Mouse (Mus musculus) cortical plate, adult 2 months (tissue): ENCODE results near the gene L3mbtl1. TPM values are rescaled to one million over a fixed set of nuclear protein-coding genes. Genes with fewer than 3 reads are reported as not detected.
A peak's percentile ranks its signal among the peaks of the same experiment; 100 is the strongest.

Source experiments
- H3K27ac ChIP-seq: fragments of 200-500 bp; 2 replicates; pipeline ENCODE4 v1.5.1; 2012; ENCODE audit warnings: low read length, control low read depth, inconsistent platforms; ENCODE audit not compliant: insufficient read depth
- H3K4me1 ChIP-seq: fragments of 200-500 bp; 2 replicates; pipeline ENCODE4 v1.6.1; 2011; ENCODE audit warnings: low read length; ENCODE audit not compliant: control insufficient read depth, insufficient read depth
- H3K4me3 ChIP-seq: fragments of 200-500 bp; 2 replicates; pipeline ENCODE4 v1.5.1; 2011; ENCODE audit warnings: mild to moderate bottlenecking, low read length, control low read depth; ENCODE audit not compliant: insufficient read depth
- CTCF ChIP-seq: fragments of 200-500 bp; IDR thresholded peaks from 2 replicates; pipeline ENCODE4 v1.5.1; 2011; ENCODE audit warnings: mild to moderate bottlenecking, control low read depth, low read length; ENCODE audit not compliant: insufficient read depth; ENCODE audit errors: extremely low read depth
- POLR2A ChIP-seq: fragments of 200-500 bp; IDR thresholded peaks from 2 replicates; pipeline ENCODE4 v1.6.1; 2011; ENCODE audit warnings: mild to moderate bottlenecking, low read length, control low read depth; ENCODE audit not compliant: insufficient read depth; ENCODE audit errors: extremely low read depth
- polyA plus RNA-seq: library from polyadenylated mRNA; depleted of rRNA; stranded (reverse); fragments of >200 nt; gene quantifications from 2 replicates; pipeline ENCODE4 v1.2.3, GENCODE M21; 2012; rRNA removed

Gene L3mbtl1
- polyA plus RNA-seq, 1 experiment, result 17.5 TPM

DNA sequence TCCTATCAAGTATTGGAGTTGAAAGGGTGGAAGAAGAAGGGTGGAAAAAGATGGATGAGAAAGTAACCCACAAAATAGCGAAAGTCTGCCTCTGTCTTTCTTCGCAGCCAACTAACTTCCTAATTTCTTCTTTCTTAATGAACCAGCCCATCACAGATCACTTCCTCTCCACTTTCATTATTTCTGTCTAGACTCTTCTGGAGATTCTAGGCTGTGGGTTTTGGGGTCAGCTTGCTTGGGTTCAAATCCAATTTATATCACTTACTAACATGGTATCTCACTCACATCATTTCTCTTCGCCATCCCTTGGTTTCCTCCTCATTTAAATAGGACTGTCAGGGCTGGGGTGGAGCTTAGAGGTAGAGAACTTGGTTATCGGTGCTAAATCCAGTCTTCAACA is 45.0 kb downstream of the L3mbtl1 start:
- Histone ChIP-seq H3K4me1 (no peaks in the 10 kb centered on the region), H3K27ac (no peak overlapping the region), H3K4me3 (no peak overlapping the region)
- no peak for TF ChIP-seq CTCF

GRCm38 (mm10) chr2:162991394-162992083 is 48.3 kb downstream of the L3mbtl1 start:
- TF ChIP-seq POLR2A, result no peak
- TF ChIP-seq CTCF, result no peak
- Histone ChIP-seq H3K4me3 (peak overlapping the region; percentile 16; the same call in 1 of the 2 replicates), H3K4me1 (no peaks in the 10 kb centered on the region), H3K27ac (peak overlapping the region; percentile 91)

- H3K4me3 ChIP-seq, result no peak overlapping the region
- no peak for TF ChIP-seq CTCF
- TF ChIP-seq POLR2A, result no peak
- H3K4me1 ChIP-seq, result no peaks in the 10 kb centered on the region
- peak overlapping the region; percentile 91 for H3K27ac ChIP-seq
These were observed 48.8 kb downstream of the L3mbtl1 start for GRCm38 (mm10) chr2:162992084-162992437.

- no peak for TF ChIP-seq POLR2A
- no peak for TF ChIP-seq CTCF
- Histone ChIP-seq H3K4me1 (no peaks in the 10 kb centered on the region), H3K27ac (no peak overlapping the region)
These were observed 50.8 kb downstream of the L3mbtl1 start for GRCm38 (mm10) chr2:162993881-162994616.

DNA sequence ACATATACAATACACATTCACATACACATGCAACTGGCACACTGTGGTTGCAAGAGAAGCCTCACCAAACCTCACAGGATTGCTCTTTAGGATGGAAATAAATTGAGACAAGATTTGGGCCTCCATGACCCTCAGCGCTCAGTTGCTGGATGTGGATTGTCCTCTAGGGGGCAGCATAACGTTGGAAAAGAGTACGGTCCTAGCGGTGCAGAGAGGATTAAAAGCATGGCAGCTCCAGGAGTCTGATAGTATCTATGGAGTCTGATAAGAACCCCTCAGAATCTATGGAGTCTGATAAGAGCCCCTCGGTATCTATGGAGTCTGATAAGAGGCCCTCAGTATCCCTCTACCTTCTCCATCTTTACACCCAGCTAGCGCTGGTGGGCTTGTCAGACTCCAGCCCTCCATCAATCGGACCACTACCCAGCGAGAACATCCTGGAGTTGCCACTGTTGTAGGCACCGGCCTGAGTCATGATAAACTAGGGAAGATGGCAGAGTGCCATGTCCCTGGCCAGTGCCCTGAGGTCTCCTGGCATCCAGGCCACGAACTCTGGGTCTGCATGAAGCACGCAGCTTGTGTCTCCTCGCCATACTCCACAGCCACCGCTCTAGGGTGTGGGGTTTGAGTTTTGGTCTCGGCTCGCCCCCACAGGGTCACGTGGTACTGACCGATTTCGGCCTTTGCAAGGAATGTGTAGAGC is 55.4 kb downstream of the L3mbtl1 start:
- no peaks in the 10 kb centered on the region for H3K4me1 ChIP-seq
- H3K27ac ChIP-seq, result no peak overlapping the region
- H3K4me3 ChIP-seq, result no peak overlapping the region
- TF ChIP-seq POLR2A (no peak), CTCF (peak; percentile 91)

More at GRCm38 (mm10) chr2:162993881-162994616, 50.8 kb downstream of the L3mbtl1 start:
- H3K4me3 ChIP-seq, result no peak overlapping the region

GRCm38 (mm10) chr2:162999744-163000143 is 56.5 kb downstream of the L3mbtl1 start:
- Histone ChIP-seq H3K27ac (no peak overlapping the region), H3K4me1 (no peaks in the 10 kb centered on the region), H3K4me3 (no peak overlapping the region)
- TF ChIP-seq CTCF (no peak), POLR2A (no peak)

- Histone ChIP-seq H3K4me3 (no peak overlapping the region), H3K27ac (no peak overlapping the region), H3K4me1 (no peaks in the 10 kb centered on the region)
- TF ChIP-seq CTCF, result no peak
- TF ChIP-seq POLR2A, result no peak
These were observed 57.8 kb downstream of the L3mbtl1 start for GRCm38 (mm10) chr2:163001071-163001470.

DNA sequence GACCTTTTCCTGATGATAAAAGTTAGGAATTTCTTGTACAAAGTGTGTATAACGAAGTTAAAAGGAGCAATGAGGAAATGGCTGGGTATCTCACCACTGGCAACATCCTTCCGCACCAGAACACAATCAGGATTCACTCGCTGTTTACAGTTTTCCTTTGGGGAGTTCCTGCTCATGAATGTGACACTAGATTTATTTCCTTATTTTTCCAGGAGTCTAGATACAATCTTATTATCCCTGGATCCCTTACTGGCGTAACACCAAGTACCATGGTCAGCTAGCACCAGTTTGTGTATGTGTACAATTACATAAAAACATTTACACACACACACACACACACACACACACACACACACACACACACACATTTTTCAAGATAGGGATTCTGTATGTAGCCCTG is 64.0 kb downstream of the L3mbtl1 start:
- Histone ChIP-seq H3K27ac (no peak overlapping the region), H3K4me3 (no peak overlapping the region), H3K4me1 (no peaks in the 10 kb centered on the region)
- TF ChIP-seq POLR2A, result no peak
- TF ChIP-seq CTCF, result no peak

DNA sequence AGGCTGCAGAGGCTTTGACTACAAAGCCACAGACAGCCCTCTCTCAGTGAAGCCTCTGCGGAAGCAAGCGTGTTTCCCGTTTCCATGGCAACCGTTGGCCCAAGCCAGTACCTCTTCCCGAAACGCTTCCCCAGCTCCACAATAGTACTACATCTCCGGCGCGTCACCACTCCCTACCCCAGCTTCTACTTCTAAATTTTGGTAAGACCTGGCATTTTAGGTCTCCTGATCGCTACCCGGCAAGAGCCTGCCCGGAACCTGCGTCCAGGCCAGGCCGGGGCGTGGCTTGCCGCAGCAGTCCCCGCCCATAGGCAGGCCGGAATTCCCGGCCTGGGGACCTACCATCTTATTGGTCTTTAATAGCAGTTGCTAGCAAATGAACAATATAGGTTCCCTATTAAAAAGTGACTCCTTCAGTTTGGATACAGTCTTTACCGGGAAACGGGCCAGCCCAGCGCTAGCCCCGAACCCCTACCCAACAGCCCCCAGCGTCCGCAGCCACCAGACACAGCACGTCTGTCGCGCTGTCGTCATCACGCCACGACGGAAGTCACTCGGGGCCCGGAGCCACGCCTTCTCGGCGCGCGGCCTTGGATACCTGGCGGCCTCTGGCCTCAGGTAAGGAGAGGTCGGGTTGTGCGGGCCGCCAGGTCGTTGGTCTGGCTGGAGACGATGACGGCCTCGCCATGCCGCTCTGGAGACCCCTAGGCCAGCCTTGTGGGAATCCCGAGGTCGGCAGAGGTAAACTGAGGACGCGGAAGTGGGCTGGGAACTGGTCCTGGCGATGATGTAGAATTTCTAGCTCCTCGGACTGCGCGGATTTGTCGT is 73.9 kb downstream of the L3mbtl1 start, which contains the start of gene Ift52:
Gene Ift52, plus strand, starts transcription at position 439 of the 828 bp plus-strand sequence.
- TF ChIP-seq CTCF, result no peak
- TF ChIP-seq POLR2A, result peak; percentile 55; the same call in 1 of the 2 replicates
- peak within 1 kb of the TSS; percentile 74 for H3K4me3 ChIP-seq
- H3K4me1 ChIP-seq, result peaks cover 6% of the 10 kb centered on the region; the same call in 1 of the 2 replicates
- H3K27ac ChIP-seq, result peak within 1 kb of the TSS; percentile 71; the same call in 1 of the 2 replicates

Other genes with a start within 250 kb of the L3mbtl1 start
- gene Srsf6, start 11.9 kb upstream of the L3mbtl1 start, polyA plus RNA-seq, result 129 and 140 TPM in 2 replicates
- gene Sgk2, start 43.9 kb downstream of the L3mbtl1 start, polyA plus RNA-seq, result 2.4 and 2.8 TPM in 2 replicates
- 34.0 and 34.2 TPM in 2 replicates for gene Ift52, start 73.9 kb downstream of the L3mbtl1 start, polyA plus RNA-seq
- gene Mybl2, start 111.2 kb downstream of the L3mbtl1 start, polyA plus RNA-seq, result 2.0 and 2.3 TPM in 2 replicates
- gene Gtsf1l, start 144.4 kb downstream of the L3mbtl1 start, polyA plus RNA-seq, result not detected in 2 replicates